Mouse (Mus musculus): Measurements from ENCODE around the gene Tmem234.
"Not testable (repeated sequence)": the region's sequence is repeated elsewhere in the genome, so short reads cannot be mapped to it uniquely, and the experiment has no call there.

Tmem234 gene

DNA sequence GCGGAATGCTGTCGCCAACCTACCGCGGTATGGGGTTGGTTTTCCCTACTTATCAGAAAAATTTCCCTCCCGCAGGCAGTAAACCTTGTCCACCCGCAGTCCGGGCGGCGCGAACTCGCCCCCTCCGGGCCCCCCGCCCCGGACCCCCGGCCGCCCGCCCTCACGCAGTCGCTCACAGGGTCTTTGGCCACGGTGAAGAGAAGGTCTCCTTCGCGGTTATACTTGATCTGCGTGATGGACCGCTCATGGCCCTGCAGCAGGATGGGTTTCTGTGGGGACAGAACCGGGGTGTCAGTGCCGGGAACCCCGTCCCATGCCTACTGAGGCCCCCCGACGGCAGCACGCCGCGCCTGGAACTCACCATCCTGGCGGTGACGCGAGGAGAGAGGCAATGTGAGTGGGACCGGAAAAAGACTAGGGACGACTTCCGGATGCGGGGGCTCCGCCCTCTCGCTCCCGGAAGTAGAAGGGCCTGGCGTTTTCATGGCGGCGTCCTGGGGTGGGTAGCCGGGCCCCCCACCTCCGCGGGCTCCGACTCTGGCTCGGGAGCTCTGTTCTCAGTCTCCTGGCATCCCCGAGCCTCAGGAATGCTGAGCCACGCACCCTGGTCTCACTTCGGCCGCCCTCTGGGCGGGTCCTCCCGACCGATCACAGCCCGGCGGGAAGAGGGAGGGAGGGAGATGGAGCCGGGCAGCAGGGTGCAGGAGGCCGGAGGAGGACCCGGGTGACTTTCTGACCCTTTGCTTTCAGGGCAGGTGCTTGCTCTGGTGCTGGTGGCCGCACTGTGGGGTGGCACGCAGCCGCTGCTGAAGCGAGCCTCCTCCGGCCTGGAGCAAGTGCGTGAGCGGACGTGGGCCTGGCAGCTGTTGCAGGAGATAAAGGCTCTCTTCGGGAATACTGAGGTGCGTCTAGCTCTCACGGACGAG lies at the start of gene Tmem234, which contains the start of gene Eif3i:
Gene Tmem234, plus strand, starts transcription at position 436 of the 926 bp plus-strand sequence.
Gene Eif3i, minus strand, starts transcription at position 416 of the 926 bp plus-strand sequence.
- DNase-seq (ENCODE audit: extremely low spot score, low spot score) = peak; percentile 88

DNA sequence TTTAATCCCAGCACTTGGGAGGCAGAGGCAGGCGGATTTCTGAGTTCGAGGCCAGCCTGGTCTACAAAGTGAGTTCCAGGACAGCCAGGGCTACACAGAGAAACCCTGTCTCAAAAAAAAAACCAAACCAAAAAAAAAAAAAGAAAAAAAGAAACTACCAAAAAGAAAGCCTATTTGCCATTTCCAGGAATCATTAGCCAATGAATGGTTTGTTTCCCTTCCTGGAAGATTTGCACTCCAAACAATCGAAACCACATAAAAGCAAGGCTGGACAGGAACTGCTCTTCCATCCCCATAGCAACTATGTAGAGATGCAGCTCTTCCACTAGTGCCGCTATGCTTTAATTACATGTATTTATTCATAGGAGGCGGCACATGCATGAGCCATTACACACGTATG lies 46.0 kb upstream of the Tmem234 start:
- DNase-seq (ENCODE audit: extremely low spot score, low spot score) = not testable (repeated sequence)

DNA sequence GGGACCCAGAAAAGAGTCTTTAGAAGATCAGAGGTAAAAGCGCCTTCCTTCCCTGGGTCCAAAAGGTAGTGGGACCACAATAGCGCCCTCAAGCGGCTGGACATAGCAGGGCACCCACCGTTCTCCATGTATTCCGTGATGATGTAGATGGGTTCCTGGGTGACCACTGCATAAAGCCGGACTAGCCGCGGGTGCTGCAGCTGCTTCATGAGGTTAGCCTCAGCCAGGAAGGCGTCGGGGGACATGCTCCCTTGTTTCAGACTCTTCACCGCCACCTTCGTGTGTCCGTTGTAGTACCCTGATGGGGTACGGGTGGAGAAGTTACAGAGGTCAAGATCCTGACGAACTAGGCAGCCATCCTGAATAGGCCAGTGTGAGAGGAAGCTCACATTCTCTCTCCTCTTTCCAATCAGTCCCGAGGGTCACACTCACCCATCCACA lies 45.0 kb upstream of the Tmem234 start:
- DNase-seq (ENCODE audit: extremely low spot score, low spot score) = peak; percentile 70

DNA sequence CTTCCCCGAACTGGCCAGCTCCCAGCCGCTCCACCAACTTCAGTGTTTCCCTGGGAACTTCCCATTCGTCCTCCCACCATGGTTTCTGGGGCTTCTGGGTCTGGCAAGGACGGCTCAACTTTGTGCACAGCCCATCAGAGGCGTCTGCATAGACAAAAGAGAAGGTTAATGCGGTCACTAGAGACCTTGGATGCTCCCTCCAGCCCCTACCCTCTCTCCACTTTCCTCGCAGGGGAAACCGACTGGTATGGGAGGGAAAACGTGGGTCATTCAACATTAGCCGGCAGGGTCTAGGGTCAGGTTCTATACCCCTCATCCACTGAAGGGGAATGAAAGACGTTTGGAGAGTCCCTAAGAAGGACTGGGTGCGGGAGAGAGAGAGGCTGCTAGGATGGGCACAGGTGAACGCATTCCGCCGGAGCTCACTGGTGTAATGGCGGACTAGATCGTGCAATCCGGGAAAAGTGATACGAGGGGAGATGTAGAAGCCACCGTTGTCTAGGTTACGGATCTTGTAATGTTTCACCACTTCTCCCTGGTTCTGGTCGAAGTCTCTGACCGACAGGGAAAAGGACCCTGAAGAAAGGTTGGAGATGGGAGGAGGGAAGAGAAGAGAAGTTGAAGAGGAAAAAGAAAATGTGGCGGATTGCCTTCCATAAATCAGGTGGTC lies 44.5 kb upstream of the Tmem234 start:
- peak; percentile 55 for DNase-seq (ENCODE audit: extremely low spot score, low spot score)

- DNase-seq (ENCODE audit: extremely low spot score, low spot score) = peak; percentile 93
Observed at GRCm38 (mm10) chr4:129556532-129557223, 43.8 kb upstream of the Tmem234 start.

GRCm38 (mm10) chr4:129557256-129557808 lies 43.1 kb upstream of the Tmem234 start:
- DNase-seq (ENCODE audit: extremely low spot score, low spot score) = no peak

GRCm38 (mm10) chr4:129558321-129558955 lies 42.0 kb upstream of the Tmem234 start:
- no peak for DNase-seq (ENCODE audit: extremely low spot score, low spot score)

- no peak for DNase-seq (ENCODE audit: extremely low spot score, low spot score)
Observed at GRCm38 (mm10) chr4:129561184-129561583, 39.3 kb upstream of the Tmem234 start.

DNA sequence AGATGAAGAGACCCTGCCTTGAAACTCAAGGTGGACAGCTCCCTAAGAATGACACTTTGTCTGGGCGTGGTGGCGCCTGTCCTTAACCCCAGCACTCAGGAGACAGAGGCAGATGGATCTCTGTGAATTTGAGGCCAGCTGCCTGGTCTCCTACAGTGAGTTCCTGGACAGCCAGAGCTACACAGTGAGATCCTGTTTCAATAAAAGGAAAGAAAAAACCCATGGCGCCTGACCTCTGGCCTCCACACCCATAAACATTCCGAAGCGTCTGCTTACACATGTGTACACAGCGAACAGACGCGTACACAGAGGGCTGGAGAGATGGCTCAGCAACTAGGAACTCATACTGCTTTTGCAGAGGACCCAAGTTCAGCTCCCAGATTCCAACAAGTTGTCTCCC lies 36.8 kb upstream of the Tmem234 start:
- DNase-seq (ENCODE audit: extremely low spot score, low spot score) = peak; percentile 59

- DNase-seq (ENCODE audit: extremely low spot score, low spot score) = no peak
Observed at GRCm38 (mm10) chr4:129565139-129565538, 35.3 kb upstream of the Tmem234 start.

- no peak for DNase-seq (ENCODE audit: extremely low spot score, low spot score)
Observed at GRCm38 (mm10) chr4:129568366-129568765, 32.1 kb upstream of the Tmem234 start.

DNA sequence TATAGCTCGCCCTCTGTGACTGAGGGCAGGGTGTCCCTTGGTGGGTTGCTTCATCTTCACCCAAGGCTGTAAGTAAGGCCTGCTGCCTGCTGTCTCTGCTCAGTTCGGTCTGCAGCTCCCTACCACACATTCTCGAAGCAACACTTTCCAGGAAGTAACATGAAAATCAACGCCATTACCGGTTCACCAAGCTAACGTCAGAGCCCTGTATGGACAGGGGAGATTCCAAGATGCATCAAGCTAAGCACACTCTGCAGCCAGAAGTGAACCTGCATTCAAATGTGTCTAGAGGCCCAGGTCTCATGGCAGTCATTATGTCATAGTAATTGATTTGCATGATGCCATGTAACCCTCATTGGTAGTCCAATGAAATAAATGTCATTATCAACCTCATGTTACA lies 30.4 kb upstream of the Tmem234 start:
- DNase-seq (ENCODE audit: extremely low spot score, low spot score) = no peak

GRCm38 (mm10) chr4:129571551-129572084 lies 28.9 kb upstream of the Tmem234 start:
- no peak for DNase-seq (ENCODE audit: extremely low spot score, low spot score)

DNA sequence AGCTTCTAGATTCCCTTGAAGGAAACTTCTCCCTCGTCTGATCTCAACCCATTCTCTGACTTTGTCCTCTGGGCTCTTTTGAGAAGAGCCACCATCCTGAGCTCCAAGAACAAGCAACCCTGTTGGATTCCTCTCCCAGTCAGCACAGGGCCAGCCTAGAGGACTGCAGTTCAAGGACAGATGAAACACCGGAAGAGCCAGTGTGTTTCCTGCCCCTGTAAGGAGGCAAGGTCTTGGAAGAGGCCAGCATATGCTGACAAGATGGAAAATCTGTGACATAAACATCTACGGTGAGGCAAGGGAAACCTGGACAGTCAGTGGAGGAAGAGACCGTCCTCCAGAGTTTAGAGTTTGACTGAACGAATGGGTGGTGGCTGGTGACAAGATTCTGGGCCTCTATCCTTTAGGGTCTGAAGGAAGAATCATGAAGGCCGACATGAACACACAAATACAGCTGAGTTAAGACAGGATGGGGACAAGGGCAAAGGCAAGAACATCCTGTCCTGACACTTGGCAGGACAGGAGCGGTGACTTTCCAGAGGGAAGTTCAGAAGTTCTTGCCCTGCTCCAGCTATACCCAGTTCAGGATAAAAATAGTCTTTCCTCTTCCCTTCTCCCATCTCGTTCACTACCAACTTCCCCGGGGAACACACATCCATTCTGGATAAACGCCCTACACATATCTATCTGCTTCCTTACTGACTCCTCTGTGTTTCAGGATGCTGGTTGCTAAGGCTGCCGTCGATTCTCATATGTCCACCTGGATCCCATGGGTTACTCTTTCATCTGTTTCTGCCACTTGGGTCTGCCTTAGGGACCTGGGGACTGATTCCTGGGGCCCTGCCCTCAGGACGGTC lies 28.0 kb upstream of the Tmem234 start:
- no peak for DNase-seq (ENCODE audit: extremely low spot score, low spot score)

DNA sequence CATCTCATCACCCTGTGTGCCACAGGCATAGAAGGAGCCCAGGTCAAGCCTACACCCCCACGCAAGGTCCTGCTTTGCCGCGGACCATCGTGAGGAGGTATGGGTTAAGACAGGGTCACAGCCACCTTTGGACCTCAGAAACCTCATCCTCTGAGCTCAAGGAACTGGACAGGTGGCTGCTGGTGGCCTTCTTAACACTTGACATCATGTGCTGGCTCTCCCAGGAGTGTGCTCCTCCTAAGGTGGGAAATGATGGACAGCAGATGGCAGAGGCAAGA lies 27.4 kb upstream of the Tmem234 start:
- DNase-seq (ENCODE audit: extremely low spot score, low spot score) = no peak

- DNase-seq (ENCODE audit: extremely low spot score, low spot score) = no peak
Observed at GRCm38 (mm10) chr4:129573430-129573829, 27.0 kb upstream of the Tmem234 start, which contains the start of gene Lck. Lck (minus strand) TSS chr4:129573641.

DNA sequence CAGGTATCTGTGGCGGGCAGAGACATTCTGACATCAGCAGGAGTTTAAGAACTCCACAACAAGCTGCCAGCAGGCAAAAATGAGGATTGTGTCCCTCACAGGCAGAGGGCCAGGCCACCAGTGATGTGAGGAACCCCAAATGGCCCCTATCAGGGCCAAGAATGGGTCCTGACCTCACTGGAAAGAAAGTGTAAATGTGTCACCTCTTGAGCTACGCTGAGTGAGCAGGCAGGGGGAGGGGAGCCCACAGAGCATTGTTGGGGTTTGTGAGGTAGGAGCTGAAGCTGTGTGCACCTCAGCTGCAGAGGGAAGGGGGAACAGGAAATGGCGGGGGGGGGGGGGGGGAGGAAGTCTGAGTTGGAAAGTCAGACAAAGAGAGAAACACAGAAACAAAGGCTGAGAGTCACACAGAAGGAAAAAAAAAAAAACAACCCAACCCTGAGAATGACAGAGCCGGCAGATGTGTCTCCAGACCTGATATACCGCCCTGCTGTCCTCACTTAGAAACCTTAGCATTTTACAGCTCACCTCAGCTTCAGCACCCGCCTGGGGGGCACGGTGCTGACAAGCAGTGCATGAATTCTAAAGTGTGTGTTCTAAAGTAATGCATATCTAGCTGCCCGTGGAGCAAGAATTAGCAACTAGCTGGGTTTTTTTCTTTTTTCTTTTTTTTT lies 25.2 kb upstream of the Tmem234 start:
- DNase-seq (ENCODE audit: extremely low spot score, low spot score) = no peak

DNA sequence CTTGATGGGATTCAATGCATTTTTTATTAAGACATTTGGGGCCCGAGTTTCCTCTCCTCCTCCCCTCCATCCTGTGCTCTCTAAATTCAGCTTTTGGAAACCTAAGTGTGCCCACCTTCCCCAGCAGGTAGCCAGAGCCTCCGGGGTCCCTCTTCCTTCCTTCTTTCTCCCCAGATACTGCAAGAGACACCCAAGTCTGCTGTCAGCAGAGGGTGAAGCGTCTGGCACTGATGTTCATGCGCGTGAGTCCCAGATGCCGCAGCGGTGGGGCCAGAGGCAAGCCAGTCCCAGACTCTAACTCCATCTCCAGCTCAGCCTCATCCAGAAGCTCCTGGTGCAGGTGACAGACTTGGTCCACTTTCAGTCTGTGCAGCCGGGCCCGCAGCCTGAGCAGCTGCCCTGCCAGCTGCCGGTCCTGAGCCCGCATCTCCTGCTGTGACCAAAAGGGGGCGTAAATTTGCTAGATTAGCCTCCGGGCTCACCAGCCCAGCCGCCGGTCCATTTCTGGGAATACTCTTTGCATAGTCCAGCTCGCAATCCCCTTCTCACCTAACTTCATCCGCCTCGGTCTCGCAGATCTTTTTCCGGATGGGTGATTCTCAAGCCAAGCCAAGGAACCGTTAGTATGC lies 23.5 kb upstream of the Tmem234 start:
- DNase-seq (ENCODE audit: extremely low spot score, low spot score) = peak; percentile 70

DNA sequence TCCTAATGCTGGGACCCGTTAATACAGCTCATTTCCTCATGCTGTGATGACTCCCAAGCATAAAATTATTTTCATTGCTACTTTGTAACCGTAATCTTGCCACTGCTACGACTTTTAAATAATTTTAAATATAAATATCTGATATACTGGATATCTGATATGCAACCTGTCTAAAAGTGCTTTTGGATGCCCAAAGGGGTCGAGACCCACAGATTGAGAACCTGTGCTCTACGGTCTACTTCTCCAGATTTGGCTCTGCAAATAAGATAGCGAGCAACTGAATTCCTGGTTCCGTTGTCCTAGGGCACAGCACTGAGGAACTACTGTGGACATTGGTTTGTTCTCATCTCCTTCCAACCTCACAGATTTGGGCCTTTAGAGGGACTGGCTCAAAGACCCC lies 22.8 kb upstream of the Tmem234 start:
- DNase-seq (ENCODE audit: extremely low spot score, low spot score) = no peak
